Mouse (Mus musculus): ENCODE data around the gene Insl5.

Insl5 gene

GRCm38 (mm10) chr4:102990016-102990415, 36.6 kb downstream of the Insl5 start:
- peak; percentile 26 for DNase-seq (ENCODE audit: low read depth, low spot score)

GRCm38 (mm10) chr4:102989391-102989790, 37.3 kb downstream of the Insl5 start:
- DNase-seq (ENCODE audit: low read depth, low spot score): peak; percentile 57

GRCm38 (mm10) chr4:102988526-102988925, 38.1 kb downstream of the Insl5 start:
- DNase-seq (ENCODE audit: low read depth, low spot score): no peak

GRCm38 (mm10) chr4:102987756-102988155, 38.9 kb downstream of the Insl5 start:
- no peak for DNase-seq (ENCODE audit: low read depth, low spot score)

GRCm38 (mm10) chr4:102987325-102987724, 39.3 kb downstream of the Insl5 start:
- no peak for DNase-seq (ENCODE audit: low read depth, low spot score)

GRCm38 (mm10) chr4:102986917-102987316, 39.7 kb downstream of the Insl5 start:
- peak; percentile 83 for DNase-seq (ENCODE audit: low read depth, low spot score)

- DNase-seq (ENCODE audit: low read depth, low spot score): peak; percentile 47
Observed at GRCm38 (mm10) chr4:102986173-102986572, 40.5 kb downstream of the Insl5 start.

GRCm38 (mm10) chr4:102981709-102982108, 44.9 kb downstream of the Insl5 start:
- DNase-seq (ENCODE audit: low read depth, low spot score): no peak

- DNase-seq (ENCODE audit: low read depth, low spot score): peak; percentile 34
Observed at GRCm38 (mm10) chr4:102979385-102979784, 47.3 kb downstream of the Insl5 start.

GRCm38 (mm10) chr4:102978440-102978839, 48.2 kb downstream of the Insl5 start, which contains the start of gene Tctex1d1:
Gene Tctex1d1 (plus strand): TSS chr4:102978606.
- peak; percentile 33 for DNase-seq (ENCODE audit: low read depth, low spot score)

GRCm38 (mm10) chr4:102977778-102978321, 48.8 kb downstream of the Insl5 start:
- peak; percentile 22 for DNase-seq (ENCODE audit: low read depth, low spot score)

GRCm38 (mm10) chr4:102976290-102977275, 50.1 kb downstream of the Insl5 start:
- DNase-seq (ENCODE audit: low read depth, low spot score): no peak

GRCm38 (mm10) chr4:102974172-102974571, 52.5 kb downstream of the Insl5 start:
- DNase-seq (ENCODE audit: low read depth, low spot score): no peak

GRCm38 (mm10) chr4:102972071-102972470, 54.6 kb downstream of the Insl5 start:
- no peak for DNase-seq (ENCODE audit: low read depth, low spot score)

GRCm38 (mm10) chr4:102971159-102971558, 55.5 kb downstream of the Insl5 start:
- no peak for DNase-seq (ENCODE audit: low read depth, low spot score)

- no peak for DNase-seq (ENCODE audit: low read depth, low spot score)
Observed at GRCm38 (mm10) chr4:102969599-102969998, 57.0 kb downstream of the Insl5 start.

All from CD4-positive, CD25-positive, alpha-beta regulatory T cell, adult 2 months (primary cell).